25 mouse cellular contexts compared by ENCODE assay signal in the genomic region with DNA sequence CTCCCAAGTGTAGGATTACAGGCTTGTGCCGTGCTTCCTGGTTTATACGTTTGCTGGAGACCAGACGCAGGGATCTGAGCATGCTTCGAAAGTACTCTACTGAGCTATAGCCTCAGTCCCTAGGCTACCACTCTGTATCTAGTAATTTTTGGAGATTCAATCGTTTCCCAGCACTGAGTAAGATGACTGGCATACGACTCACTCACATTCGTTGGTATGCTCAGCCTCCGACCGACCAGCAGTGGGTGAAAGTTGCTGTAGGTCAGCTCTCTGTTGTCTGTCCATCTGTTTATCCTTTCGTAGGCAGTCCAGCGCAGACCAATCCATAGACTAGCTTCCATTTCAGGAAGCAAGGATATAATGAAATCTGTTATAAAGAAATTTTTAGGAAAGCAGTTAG.
"Had no signal": no experiment of that assay in that cellular context is flagged by ENCODE, and none has a peak within 500 bp of the region (broad histone marks: within the 10 kb centered on the region; RNA-seq: fewer than 3 reads in every experiment).

No protein-coding gene starts in this region.

- H3K4me1 ChIP-seq: heart, embryonic 10.5 days; heart, embryonic 12.5 days; hindbrain, embryonic 10.5 days; hindbrain, embryonic 12.5 days; intestine, embryonic 15.5 days; limb, embryonic 10.5 days; limb, embryonic 12.5 days; liver, embryonic 13.5 days; liver, embryonic 15.5 days had no signal

- H3K9me3 ChIP-seq: heart, embryonic 10.5 days; heart, embryonic 12.5 days; hindbrain, embryonic 10.5 days; hindbrain, embryonic 12.5 days; intestine, embryonic 15.5 days; limb, embryonic 10.5 days; limb, embryonic 12.5 days; liver, embryonic 13.5 days; liver, embryonic 15.5 days had no signal

- DNase-seq: gastrocnemius, adult 2 months; gastrocnemius, postnatal 10 days; gastrocnemius, postnatal 25 days; heart, postnatal 10 days; heart, postnatal 4 days; kidney, adult 18-20 months; kidney, adult 8-10 months; kidney, postnatal 10 days; kidney, postnatal 25 days; kidney, postnatal 4 days; layer of hippocampus, adult 9-11 months; liver; liver, embryonic 13.5 days had no signal

- ATAC-seq: hindbrain, embryonic 16.5 days; inflammation-experienced regulatory T-cells, adult 6 months; intestine, embryonic 15.5 days; intestine, postnatal 0 days had no signal

- H3K27me3 ChIP-seq: heart, embryonic 12.5 days; hindbrain, embryonic 12.5 days; intestine, embryonic 15.5 days; limb, embryonic 12.5 days; liver, embryonic 13.5 days; liver, embryonic 15.5 days had no signal

- H3K4me3 ChIP-seq: gastrocnemius, adult 2 months; heart, embryonic 10.5 days; heart, embryonic 12.5 days; hindbrain, embryonic 10.5 days; hindbrain, embryonic 12.5 days; intestine, embryonic 15.5 days; left cerebral cortex, adult 2 months; limb, embryonic 10.5 days; limb, embryonic 12.5 days; liver, embryonic 13.5 days; liver, embryonic 15.5 days had no signal

- H3K36me3 ChIP-seq: hindbrain, embryonic 10.5 days; hindbrain, embryonic 12.5 days; intestine, embryonic 15.5 days; limb, embryonic 12.5 days; liver, embryonic 13.5 days; liver, embryonic 15.5 days had no signal
